Mouse (Mus musculus): ENCODE results near the gene Plcb3. TPM values are rescaled to one million over a fixed set of nuclear protein-coding genes. Genes with fewer than 3 reads are reported as not detected.

The Plcb3 gene
- polyA plus RNA-seq, 1 experiment: 40.6 TPM

DNA sequence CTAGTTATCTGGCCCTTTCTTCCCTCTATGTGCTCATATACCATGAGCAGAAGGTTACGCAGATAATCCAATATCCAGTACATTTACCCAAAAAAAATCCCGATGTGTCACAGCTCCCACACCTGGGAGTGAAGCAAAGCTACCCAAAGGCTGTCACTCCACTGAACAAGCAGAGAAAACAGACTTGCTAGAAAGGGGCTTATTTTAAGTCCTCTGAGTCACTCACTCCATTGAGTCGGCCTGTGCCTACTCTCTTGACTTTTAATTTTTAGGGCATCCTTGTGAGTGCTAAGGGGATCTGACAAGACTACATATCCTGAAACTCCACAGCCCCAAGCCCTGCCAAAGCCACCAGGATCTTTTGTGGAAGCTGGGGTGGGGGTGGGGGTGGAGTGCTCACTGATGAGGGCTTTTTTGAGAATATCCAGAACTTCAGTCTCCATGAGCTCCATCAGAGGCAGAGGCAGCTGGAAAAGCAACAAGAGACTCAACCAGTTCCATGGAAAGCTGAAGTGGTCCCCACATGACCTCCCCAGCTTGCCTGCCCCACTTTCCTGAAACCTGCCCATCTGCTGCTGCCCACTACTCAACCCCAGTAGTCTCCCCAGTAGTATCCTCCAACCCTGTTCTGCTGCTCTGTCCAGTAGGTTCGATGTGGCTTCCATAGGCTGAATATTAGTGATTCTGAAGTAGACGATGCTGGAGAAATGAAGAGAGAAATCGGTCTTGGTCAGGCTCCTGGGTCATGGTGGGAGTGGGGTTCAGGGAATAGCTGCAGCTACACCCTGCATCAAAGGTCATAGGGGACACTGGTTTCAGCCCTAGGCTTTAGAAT is 53.2 kb downstream of the Plcb3 start:
- Histone ChIP-seq H3K4me3 (ENCODE audit: insufficient read depth, low read length) (peak overlapping the region; percentile 67), H3K4me1 (ENCODE audit: control insufficient read depth, insufficient read depth, low read length) (peaks cover 19% of the 10 kb centered on the region), H3K27ac (ENCODE audit: insufficient read depth, low read depth, low read length) (no peak overlapping the region)

DNA sequence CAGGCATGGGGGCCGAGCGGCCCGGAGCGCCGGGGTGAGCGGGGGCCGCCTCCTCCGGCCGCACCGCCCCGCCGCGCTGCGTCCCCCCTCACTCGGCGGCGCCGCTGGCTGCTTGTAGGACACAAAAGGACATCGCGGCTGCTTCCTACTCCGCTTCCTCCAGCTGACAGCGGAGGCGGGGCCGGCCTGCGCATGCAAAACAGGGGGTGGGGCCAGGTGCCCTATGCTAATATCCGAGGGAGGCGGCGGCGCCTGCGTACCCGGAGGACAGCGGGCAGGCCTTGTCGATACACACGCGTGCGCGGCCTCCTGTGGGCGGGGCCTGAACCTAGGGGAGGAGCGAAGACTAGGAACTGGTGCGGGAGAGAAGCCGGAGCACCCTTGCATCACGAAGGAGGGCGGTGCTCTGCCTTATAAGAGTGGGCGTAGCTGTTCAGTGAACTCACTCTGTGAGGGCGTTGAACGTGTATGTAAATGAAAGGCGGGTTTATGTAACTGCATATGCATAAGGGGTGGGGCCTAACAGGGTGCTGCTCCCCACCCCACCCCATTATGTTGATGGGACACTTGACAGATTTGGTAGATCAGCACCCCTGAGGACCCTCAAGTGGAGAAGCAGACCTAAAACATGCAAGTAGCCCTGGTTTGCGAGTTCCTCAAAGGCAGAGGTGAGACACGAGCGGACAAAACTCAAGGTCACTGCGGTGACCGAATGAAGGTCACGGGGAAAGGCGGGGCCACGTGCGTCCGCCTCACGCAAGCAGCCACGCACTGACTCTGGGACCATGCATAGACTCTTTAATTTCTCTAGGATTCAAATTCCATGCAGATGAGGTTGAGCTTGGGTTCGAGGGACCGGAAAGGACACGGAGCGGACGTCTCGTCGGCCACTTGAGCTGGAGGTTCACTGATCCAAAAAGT is 54.4 kb downstream of the Plcb3 start, which contains the start of gene Esrra:
Gene Esrra (minus strand): TSS at position 167 of the 921 bp plus-strand sequence.
- peak within 1 kb of the TSS; percentile 81 for H3K27ac ChIP-seq (ENCODE audit: insufficient read depth, low read depth, low read length)
- peak within 1 kb of the TSS; percentile 88 for H3K4me3 ChIP-seq (ENCODE audit: insufficient read depth, low read length)
- H3K4me1 ChIP-seq (ENCODE audit: control insufficient read depth, insufficient read depth, low read length): peaks cover 18% of the 10 kb centered on the region
- TF ChIP-seq POLR2A (IDR thresholded peaks at IDR 0.05; ENCODE audit: borderline replicate concordance, low read depth, low read length) (no peak), CTCF (IDR thresholded peaks at IDR 0.05; ENCODE audit: low read depth, low read length) (no peak)

More for the DNA sequence above, 53.2 kb downstream of the Plcb3 start:
- TF ChIP-seq POLR2A (IDR thresholded peaks at IDR 0.05; ENCODE audit: borderline replicate concordance, low read depth, low read length) (no peak), CTCF (IDR thresholded peaks at IDR 0.05; ENCODE audit: low read depth, low read length) (no peak)

- H3K27ac ChIP-seq (ENCODE audit: insufficient read depth, low read depth, low read length): peak overlapping the region; percentile 81
- H3K4me3 ChIP-seq (ENCODE audit: insufficient read depth, low read length): peak overlapping the region; percentile 88
- peaks cover 16% of the 10 kb centered on the region for H3K4me1 ChIP-seq (ENCODE audit: control insufficient read depth, insufficient read depth, low read length)
- TF ChIP-seq POLR2A (IDR thresholded peaks at IDR 0.05; ENCODE audit: borderline replicate concordance, low read depth, low read length) (no peak), CTCF (IDR thresholded peaks at IDR 0.05; ENCODE audit: low read depth, low read length) (no peak)
These were observed 55.3 kb downstream of the Plcb3 start for GRCm38 (mm10) chr19:6920741-6921636.

DNA sequence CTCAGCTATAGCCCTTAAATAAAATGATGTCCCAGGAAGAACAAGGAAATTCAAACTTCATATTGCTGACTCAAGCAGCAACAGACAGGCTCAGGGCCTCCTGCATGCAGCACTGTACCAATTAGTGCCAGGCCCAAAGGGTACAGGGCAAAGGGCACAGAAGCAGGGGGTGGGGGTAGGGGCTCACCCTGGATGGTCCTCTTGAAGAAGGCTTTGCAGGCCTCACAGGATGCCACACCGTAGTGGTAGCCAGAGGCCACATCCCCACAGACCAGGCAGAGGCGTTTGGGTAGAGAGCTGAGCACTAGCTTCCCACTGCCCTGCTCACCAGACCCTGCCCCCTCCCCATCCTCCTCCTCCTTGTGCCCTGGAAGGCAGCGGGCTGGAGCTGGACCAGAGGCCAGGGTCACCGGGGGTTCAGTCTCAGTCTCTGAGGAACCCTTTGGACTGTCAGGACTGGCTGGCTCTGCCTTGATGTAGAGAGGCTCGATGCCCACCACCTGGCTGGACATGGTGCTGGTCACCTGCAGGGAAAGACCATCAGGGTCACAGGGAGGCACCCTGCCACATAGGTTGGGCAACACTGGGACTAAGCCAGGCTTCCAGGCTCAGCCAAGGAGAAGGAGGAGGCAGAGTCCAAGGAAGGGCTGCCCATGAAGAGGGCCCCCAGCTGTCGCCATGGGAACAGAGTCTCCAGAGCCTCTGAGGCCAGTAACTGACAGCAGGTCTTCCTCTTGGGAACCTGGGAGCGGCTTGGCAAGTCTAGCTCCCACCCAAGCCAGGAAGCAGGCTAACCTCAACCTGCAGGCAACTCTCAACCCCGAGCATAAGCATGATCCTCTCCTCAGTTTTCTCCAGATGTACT is 56.2 kb downstream of the Plcb3 start:
- no peak for TF ChIP-seq CTCF (IDR thresholded peaks at IDR 0.05; ENCODE audit: low read depth, low read length)
- no peak for TF ChIP-seq POLR2A (IDR thresholded peaks at IDR 0.05; ENCODE audit: borderline replicate concordance, low read depth, low read length)
- Histone ChIP-seq H3K4me1 (ENCODE audit: control insufficient read depth, insufficient read depth, low read length) (peaks cover 13% of the 10 kb centered on the region), H3K4me3 (ENCODE audit: insufficient read depth, low read length) (peak overlapping the region; percentile 88), H3K27ac (ENCODE audit: insufficient read depth, low read depth, low read length) (peak overlapping the region; percentile 5; the same call in 1 of the 2 replicates)

DNA sequence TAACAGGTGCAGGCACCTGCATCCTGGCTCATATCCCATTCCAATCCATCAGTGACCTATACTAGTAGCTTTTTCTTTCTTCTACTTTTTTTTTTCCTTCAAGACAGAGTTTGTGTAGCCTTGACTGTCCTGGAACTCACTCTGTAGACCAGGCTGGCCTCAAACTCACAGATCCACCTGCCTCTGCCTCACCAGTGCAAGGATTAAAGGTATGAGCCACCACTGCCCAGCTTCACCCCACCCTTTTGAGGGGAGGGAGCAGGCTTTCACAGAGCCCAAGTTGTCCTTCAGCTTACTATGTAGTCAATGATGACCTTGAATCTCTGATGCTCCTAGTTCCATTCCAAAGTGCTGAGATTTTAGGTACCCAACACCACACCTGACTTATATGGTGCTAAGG is 56.8 kb downstream of the Plcb3 start:
- TF ChIP-seq CTCF (IDR thresholded peaks at IDR 0.05; ENCODE audit: low read depth, low read length): no peak
- no peak for TF ChIP-seq POLR2A (IDR thresholded peaks at IDR 0.05; ENCODE audit: borderline replicate concordance, low read depth, low read length)
- Histone ChIP-seq H3K4me1 (ENCODE audit: control insufficient read depth, insufficient read depth, low read length) (peaks cover 13% of the 10 kb centered on the region), H3K27ac (ENCODE audit: insufficient read depth, low read depth, low read length) (no peak overlapping the region), H3K4me3 (ENCODE audit: insufficient read depth, low read length) (no peak overlapping the region)

DNA sequence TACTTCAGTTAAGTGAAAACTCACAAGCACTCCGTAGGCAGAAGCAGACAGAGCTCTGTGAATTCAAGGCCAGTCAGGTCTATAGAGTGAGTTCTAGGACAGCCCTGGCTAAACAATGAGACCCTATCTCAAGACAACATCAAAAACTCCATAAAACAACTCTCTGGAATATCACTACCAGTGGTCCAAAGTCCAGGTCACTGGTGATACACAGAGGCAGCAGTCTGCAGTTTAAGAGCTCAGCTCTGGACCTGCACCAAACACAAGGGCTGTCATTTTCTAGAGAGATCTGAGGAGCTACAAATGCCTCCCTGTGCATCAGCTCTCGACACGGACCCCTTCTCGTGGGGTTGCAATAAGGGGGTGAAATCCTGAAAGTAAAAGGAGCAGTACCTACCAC is 57.9 kb downstream of the Plcb3 start:
- TF ChIP-seq CTCF (IDR thresholded peaks at IDR 0.05; ENCODE audit: low read depth, low read length): no peak
- no peak for TF ChIP-seq POLR2A (IDR thresholded peaks at IDR 0.05; ENCODE audit: borderline replicate concordance, low read depth, low read length)
- peaks cover 13% of the 10 kb centered on the region for H3K4me1 ChIP-seq (ENCODE audit: control insufficient read depth, insufficient read depth, low read length)
- no peak overlapping the region for H3K4me3 ChIP-seq (ENCODE audit: insufficient read depth, low read length)
- no peak overlapping the region for H3K27ac ChIP-seq (ENCODE audit: insufficient read depth, low read depth, low read length)

DNA sequence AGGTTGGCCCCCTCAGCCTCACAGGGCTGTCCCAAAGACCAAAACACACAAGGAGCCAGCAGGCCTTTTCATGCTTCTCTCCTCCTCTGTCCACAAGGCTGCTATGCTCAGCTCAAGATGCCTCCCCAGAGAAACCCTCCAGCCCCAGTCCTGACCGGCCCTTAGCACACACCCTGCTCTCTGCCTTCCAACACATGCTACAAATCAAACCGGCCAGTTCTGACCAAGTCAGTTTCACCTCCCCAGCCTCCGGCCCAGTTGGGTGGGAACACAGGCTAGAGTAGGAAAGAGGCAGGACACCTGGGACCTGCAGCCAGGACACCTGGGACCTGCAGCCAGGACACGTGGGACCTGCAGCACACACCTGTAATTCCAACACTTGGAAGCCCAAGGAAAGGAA is 59.8 kb downstream of the Plcb3 start:
- Histone ChIP-seq H3K4me3 (ENCODE audit: insufficient read depth, low read length) (no peak overlapping the region), H3K27ac (ENCODE audit: insufficient read depth, low read depth, low read length) (no peak overlapping the region), H3K4me1 (ENCODE audit: control insufficient read depth, insufficient read depth, low read length) (peaks cover 6% of the 10 kb centered on the region)
- no peak for TF ChIP-seq CTCF (IDR thresholded peaks at IDR 0.05; ENCODE audit: low read depth, low read length)
- no peak for TF ChIP-seq POLR2A (IDR thresholded peaks at IDR 0.05; ENCODE audit: borderline replicate concordance, low read depth, low read length)

- H3K27ac ChIP-seq (ENCODE audit: insufficient read depth, low read depth, low read length): no peak overlapping the region
- H3K4me3 ChIP-seq (ENCODE audit: insufficient read depth, low read length): no peak overlapping the region
- no peak for TF ChIP-seq POLR2A (IDR thresholded peaks at IDR 0.05; ENCODE audit: borderline replicate concordance, low read depth, low read length)
- no peak for TF ChIP-seq CTCF (IDR thresholded peaks at IDR 0.05; ENCODE audit: low read depth, low read length)
- peaks cover 5% of the 10 kb centered on the region for H3K4me1 ChIP-seq (ENCODE audit: control insufficient read depth, insufficient read depth, low read length)
These were observed 61.0 kb downstream of the Plcb3 start for GRCm38 (mm10) chr19:6915276-6915675.
